Mouse (Mus musculus) kidney, adult 9 months (tissue): ENCODE measurements around the gene Qtrt2.

Source experiments
- DNase-seq: peaks from one replicate; pipeline ENCODE4 v3.0.0; 2022

The Qtrt2 gene

DNA sequence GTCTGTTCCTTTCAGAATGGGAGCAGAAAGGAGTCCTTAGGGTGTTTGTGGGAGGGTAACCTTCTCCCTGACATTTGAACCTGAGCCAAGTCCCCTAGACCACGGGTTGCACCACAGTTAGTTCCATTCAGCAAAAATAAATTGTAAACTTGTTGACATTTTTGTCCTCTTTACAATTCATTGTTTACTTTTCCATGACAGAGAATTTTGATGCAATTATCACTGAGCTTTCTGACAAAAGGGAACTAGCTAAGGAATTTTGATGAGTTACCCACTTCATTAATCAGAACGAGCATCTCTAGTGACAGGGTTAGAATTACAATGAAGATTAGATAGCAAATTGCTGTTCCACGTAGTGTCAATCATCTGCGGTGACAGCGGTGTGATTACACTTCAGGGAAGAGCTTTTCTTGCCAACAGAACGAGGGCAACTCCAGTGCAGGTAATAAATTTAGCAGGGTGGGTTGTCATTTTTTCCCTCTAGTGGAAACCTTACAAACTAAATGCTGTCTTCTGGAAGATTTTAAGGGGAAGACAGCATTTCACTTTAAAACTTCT lies 1.5 kb downstream of the Qtrt2 start:
- no peak for DNase-seq

GRCm38 (mm10) chr16:43922630-43923029 lies 4.0 kb downstream of the Qtrt2 start:
- DNase-seq: no peak

- no peak for DNase-seq
Observed at GRCm38 (mm10) chr16:43922024-43922423, 4.6 kb downstream of the Qtrt2 start.

- DNase-seq: no peak
Observed at GRCm38 (mm10) chr16:43918867-43919266, 7.7 kb downstream of the Qtrt2 start.

GRCm38 (mm10) chr16:43908881-43909280 lies 17.7 kb downstream of the Qtrt2 start:
- DNase-seq: peak; percentile 29

DNA sequence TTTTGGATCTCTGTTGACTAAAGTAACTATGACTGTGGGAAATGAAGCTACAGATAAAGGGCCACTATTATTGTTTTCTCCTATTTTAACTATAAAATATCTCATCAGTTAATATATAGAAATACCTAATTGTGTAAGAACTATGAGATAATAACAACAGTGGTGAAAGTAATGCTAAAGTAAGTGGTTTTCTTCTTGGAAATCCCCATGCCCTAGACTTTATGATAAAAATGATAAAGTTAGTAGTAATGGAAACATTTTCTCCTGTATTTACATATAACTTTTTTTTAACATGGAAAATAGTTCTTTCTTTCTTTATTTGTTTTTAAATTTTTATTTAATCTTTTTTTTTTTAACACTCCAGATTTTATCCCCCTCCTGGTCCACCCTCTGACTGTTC lies 26.0 kb downstream of the Qtrt2 start:
- no peak for DNase-seq

GRCm38 (mm10) chr16:43900138-43900537 lies 26.5 kb downstream of the Qtrt2 start:
- DNase-seq: no peak

GRCm38 (mm10) chr16:43894501-43894900 lies 32.1 kb downstream of the Qtrt2 start:
- no peak for DNase-seq

DNA sequence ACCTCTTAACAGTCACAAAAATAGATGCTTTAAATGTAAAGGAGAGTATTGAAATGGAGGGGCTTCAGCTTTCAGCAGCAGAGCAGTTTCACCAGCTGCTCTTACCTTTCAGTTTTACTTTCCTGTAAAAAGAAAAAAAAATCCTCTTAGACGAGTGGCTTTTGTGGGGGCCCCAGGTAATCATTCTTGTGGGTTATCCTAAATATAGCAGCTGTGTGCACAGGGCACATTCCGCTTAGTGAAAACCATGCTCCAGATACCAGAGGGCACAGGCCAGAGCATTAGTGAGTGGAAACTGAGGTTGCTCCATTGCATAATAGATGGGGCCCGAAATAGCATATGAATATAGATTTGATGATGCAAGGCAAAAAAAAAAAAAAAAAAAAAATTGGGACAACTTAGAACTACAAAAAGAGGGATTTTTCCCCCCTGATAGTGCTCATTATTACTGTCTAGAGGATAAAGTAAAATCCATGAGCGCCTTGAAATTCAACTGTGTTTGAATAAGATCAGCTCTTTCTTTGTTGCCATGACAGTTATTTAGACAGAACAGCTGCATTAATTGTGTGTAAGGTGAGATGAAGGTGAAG lies 35.8 kb downstream of the Qtrt2 start:
- DNase-seq: peak; percentile 17

DNA sequence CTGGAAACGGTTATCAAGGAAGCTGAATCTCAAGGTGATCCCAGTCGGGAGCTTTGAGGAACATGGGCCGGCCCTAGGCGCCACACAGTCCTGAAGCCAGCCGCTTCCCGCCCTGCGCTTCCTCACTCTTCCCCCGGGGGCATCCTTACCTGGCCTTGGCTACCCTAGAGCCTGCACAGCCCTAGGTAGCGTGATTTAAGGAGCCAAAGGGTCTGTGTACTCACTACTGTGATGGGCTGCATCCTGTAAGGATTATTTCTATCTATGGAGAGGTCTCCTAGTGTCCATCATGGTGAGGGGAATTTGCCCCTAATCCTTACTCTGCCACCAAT lies 36.6 kb downstream of the Qtrt2 start:
- DNase-seq: no peak

- peak; percentile 100 for DNase-seq
Observed at GRCm38 (mm10) chr16:43889208-43890004, 37.2 kb downstream of the Qtrt2 start, which contains the start of gene Ccdc191. Ccdc191 (plus strand) TSS chr16:43889800.

- DNase-seq: no peak
Observed at GRCm38 (mm10) chr16:43882329-43882728, 44.3 kb downstream of the Qtrt2 start.

DNA sequence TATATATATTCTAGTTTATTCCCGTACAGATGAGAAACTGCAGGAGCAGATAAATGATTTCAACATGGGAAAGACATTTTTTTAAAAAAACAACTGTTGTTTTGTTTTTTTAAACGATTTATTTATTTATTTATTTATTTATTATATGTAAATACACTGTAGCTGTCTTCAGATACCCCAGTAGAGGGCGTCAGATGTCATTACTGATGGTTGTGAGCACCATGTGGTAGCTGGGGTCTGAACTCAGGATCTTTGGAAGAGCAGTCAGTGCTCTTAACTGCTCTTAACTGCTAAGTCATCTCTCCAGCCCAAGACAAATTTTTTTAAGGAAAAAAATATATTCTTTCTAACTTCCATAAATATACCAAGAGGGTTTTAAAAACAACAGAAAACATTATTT lies 45.0 kb downstream of the Qtrt2 start:
- no peak for DNase-seq

- no peak for DNase-seq
Observed at GRCm38 (mm10) chr16:43879769-43880168, 46.8 kb downstream of the Qtrt2 start.

DNA sequence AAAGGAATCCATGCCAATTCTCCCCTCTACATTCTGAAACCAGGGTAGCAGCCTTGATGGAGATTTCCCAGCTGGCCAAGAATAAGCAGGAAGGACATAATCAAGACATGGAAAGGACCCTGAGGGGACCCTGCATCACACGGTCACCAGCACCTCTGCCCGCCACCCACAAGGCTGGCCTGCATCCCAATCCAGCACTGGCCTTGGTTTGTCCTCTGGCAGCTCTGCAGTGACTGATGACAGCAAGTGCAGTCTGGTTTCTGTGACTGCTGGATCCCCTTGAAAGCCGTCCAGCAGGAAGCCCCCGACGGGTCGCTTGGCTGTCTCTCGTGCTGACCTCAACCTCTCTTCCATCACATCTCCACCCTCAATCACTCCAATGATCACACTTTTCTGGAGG lies 55.2 kb downstream of the Qtrt2 start:
- DNase-seq: no peak

DNA sequence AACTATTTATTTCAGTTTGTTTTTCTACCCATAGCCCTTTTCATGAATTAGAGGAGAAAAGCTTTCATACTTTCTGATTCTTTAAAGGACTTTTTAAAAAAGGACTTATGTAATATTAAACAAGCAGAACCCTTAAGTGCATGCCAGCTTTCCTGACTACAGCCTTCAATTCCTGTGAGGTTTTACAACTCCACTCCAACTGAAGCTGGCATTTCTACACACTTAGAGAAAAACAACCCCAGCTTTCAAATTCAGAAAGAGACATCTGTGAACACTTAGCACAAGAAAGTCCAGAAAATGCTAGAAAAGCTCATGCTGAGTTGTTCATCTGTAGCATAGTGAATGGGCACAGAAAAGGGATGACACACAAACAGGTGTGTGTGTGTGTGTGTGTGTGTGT lies 56.8 kb downstream of the Qtrt2 start:
- DNase-seq: no peak

DNA sequence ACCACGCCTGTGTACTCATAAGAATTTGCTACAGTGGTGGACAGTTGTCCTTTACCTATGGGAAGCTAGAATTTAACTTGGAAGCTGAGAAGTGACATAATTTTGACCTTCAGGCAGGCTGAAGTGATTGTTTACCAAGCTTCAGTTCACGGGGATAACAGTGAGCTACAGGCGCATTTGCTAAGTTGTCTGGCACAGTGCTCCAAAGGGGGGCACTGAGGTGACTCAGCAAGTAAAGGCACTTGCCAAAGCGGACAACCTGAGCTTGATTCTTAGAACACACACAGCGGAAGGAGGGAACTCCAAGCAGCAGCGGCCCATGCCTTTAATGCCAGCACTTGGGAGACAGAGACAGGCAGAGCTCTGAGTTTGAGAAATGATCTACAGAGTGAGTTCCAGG lies 66.0 kb downstream of the Qtrt2 start:
- no peak for DNase-seq

- DNase-seq: no peak
Observed at GRCm38 (mm10) chr16:43858941-43859476, 67.6 kb downstream of the Qtrt2 start.

DNA sequence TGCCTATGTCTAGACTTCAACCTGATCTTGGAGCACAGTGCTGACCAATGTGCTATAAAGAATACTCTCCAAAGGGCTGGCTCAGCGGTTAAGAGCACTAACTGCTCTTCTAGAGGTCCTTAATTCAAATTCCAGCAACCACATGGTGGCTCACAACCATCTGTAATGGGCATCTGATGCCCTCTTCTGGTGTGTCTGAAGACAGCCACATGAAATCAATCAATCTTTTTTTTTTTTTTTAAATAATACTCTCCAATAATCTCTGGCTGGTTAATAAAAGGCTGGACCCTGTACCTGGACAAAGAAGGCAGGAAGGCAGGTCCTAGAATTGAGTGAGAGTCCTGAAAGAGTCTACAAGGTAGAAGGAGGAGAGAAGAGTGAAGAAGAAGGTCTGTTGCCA lies 76.8 kb downstream of the Qtrt2 start:
- no peak for DNase-seq

- DNase-seq: no peak
Observed at GRCm38 (mm10) chr16:43841236-43841635, 85.4 kb downstream of the Qtrt2 start.

GRCm38 (mm10) chr16:43831957-43832356 lies 94.7 kb downstream of the Qtrt2 start:
- no peak for DNase-seq

DNA sequence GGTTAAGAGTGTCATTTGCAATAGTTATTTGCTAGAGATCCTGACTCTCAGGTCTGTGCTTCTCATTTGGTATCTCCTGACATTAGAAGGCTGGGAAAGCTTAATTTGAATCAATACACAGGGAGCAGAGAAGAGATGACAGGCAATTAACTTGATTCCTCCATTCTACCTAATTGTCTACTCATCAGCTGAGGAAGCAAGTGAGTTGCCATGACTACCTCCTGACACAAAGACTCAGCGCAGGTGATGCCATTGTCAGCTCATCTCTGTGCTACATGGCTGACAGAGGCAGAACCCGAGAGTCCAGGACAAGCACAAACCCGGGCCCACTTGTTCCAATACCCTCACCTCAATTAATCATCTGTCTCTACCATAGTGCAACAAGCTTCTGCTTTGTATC lies 99.1 kb downstream of the Qtrt2 start:
- no peak for DNase-seq

- DNase-seq: no peak
Observed at GRCm38 (mm10) chr16:43818404-43818803, 108.2 kb downstream of the Qtrt2 start.

GRCm38 (mm10) chr16:43816321-43816720 lies 110.3 kb downstream of the Qtrt2 start:
- DNase-seq: no peak
